Mouse (Mus musculus) neural tube, embryonic 11.5 days (tissue): ENCODE data around the gene Mtcp1. TPM values are rescaled to one million over a fixed set of nuclear protein-coding genes. Genes with fewer than 3 reads are reported as not detected.

Experiments used
- ATAC-seq: fragments of 200-750 bp; cut with Nextera tagmentation; 2 replicates; pipeline ENCODE4 v1.8.0; 2017; ENCODE audit warnings: moderate number of reproducible peaks, mild to moderate bottlenecking, moderate TSS enrichment, moderate library complexity; ENCODE audit not compliant: insufficient read depth, low FRiP score, low TSS enrichment
- DNase-seq: peaks from one replicate; pipeline ENCODE4 v3.0.0-alpha.2; 2015; ENCODE audit warnings: low spot score
- H3K27ac ChIP-seq: fragments of 300-500 bp; sonication (generic); 2 replicates; pipeline ENCODE4 v1.5.1; 2014; ENCODE audit warnings: low read depth, mild to moderate bottlenecking, low read length
- H3K27me3 ChIP-seq: fragments of 300-500 bp; sonication (generic); 2 replicates; pipeline ENCODE4 v1.6.1; 2014; ENCODE audit warnings: mild to moderate bottlenecking, low read length, mixed read lengths; ENCODE audit not compliant: control insufficient read depth, insufficient read depth
- H3K36me3 ChIP-seq: fragments of 300-500 bp; sonication (generic); 2 replicates; pipeline ENCODE4 v1.6.1; 2014; ENCODE audit warnings: mild to moderate bottlenecking, low read length, moderate library complexity, mixed read lengths; ENCODE audit not compliant: control insufficient read depth, insufficient read depth
- H3K4me1 ChIP-seq: fragments of 300-500 bp; sonication (generic); 2 replicates; pipeline ENCODE4 v1.6.1; 2014; ENCODE audit warnings: low read length, mixed read lengths; ENCODE audit not compliant: control insufficient read depth, insufficient read depth
- H3K4me2 ChIP-seq: fragments of 300-500 bp; sonication (generic); 2 replicates; pipeline ENCODE4 v1.6.1; 2014; ENCODE audit warnings: low read depth, mild to moderate bottlenecking, moderate library complexity
- H3K4me3 ChIP-seq: fragments of 300-500 bp; sonication (generic); 2 replicates; pipeline ENCODE4 v1.5.1; 2014; ENCODE audit warnings: low read depth, low read length
- H3K9ac ChIP-seq: fragments of 300-500 bp; sonication (generic); 2 replicates; pipeline ENCODE4 v1.6.1; 2014; ENCODE audit warnings: mild to moderate bottlenecking, low read length
- H3K9me3 ChIP-seq: fragments of 300-500 bp; sonication (generic); 2 replicates; pipeline ENCODE4 v1.6.1; 2016; ENCODE audit warnings: low read length; ENCODE audit not compliant: control insufficient read depth
- WGBS: fragments of 180-500 bp; shearing (Covaris S2); extraction: QIAGEN DNeasy Blood & Tissue Kit; methylation state at CpG from one replicate; pipeline ENCODE4 v1.1.7; 2014; 5-methylcytosine and 5-hydroxymethylcytosine counted together
- polyA plus RNA-seq: library from polyadenylated mRNA; unstranded; fragments of >200 nt; fragmentation: Nextera tagmentation; extraction: Ambion mirVana; gene quantifications from 2 replicates; pipeline ENCODE4 v1.2.1, GENCODE M21; 2014

Mtcp1 gene
- polyA plus RNA-seq, 1 experiment from 2014 or later, result 7.0 TPM

DNA sequence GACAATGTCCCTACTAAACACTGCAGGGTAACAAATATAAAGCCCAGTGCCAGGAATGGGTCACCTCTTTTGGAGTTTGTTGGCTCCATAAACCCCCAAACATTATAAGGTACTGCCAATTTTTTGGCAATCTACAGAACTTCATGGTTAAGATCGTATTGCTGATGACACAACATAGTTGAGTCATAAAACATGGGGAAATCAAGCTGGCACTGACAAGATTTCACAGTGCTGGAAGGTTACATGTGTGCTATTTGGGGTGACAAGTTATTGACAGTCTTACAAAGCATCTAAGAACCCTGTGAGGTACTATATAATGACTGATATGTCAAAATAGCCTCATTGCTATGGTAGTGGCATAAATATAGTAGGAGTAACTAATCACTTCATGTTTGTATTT, 35.2 kb downstream of the Mtcp1 start:
- Histone ChIP-seq H3K4me2 (no peak overlapping the region), H3K4me1 (no peaks in the 10 kb centered on the region), H3K9ac (no peak overlapping the region), H3K27ac (no peak overlapping the region), H3K36me3 (no peaks in the 10 kb centered on the region), H3K9me3 (no peaks in the 10 kb centered on the region), H3K27me3 (no peaks in the 10 kb centered on the region), H3K4me3 (no peak overlapping the region)
- ATAC-seq (no peak), DNase-seq (no peak)
- 84% methylated on average over 1 of the region's 1 CpGs for WGBS

DNA sequence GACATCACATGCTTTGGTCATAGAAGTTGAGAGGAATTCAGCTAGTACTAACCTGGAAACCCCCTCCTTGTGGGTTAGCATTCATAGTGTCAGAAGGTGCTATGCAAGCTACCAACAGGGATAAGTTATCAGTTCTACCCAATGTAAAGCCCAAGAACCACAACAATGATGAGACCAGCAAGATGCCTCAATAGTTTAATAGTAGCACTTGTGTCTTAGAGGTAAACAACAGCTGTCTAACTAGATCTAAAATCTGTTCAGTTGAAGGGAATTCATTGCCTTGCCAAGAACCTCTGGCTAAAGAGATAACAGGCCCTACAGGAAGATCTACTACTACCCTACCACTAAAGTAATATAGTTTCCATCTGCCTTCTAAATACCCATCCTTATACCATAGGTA, 39.6 kb downstream of the Mtcp1 start:
- Histone ChIP-seq H3K4me1 (no peaks in the 10 kb centered on the region), H3K27me3 (no peaks in the 10 kb centered on the region), H3K4me2 (no peak overlapping the region), H3K27ac (no peak overlapping the region), H3K9me3 (no peaks in the 10 kb centered on the region), H3K36me3 (no peaks in the 10 kb centered on the region), H3K4me3 (no peak overlapping the region), H3K9ac (no peak overlapping the region)
- DNase-seq (no peak), ATAC-seq (no peak)

DNA sequence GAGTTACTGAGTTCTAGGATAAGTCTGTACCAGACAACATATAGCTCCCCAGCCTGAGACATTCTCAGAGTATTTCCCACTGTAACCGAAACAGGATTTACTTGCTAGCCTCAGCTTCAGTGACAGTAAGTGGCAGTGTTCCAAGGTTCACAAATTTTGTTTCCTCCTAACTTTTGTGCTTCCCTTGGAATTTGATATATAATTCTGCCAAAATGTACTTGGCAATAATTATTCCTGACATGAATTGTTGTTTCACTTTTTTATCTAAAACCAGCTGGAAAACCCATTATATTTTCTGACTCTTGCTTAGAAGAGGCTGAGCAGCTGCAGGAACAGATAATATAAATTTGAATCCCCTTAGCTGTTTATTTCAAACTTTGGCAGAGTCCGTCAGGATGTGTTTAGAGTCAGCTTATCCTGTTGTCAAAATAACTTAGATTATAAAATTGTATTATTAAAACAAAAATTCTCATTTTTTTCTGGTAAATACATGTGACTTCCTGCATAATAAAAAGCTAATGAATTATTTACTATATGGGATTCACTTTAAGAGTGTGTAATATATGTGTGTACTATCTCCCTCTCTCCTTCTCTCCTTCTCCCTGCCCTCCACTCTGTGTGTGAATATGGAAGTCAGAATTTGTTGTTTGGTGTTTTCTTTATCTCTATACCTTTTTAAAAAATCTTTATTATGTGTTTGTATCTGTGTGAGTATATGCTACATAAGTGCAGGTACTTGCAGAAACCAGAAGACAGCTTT, 43.5 kb downstream of the Mtcp1 start:
- no peak overlapping the region for H3K4me2 ChIP-seq
- H3K9me3 ChIP-seq, result no peaks in the 10 kb centered on the region
- DNase-seq, result no peak
- no peak overlapping the region for H3K9ac ChIP-seq
- no peak for ATAC-seq
- H3K36me3 ChIP-seq, result no peaks in the 10 kb centered on the region
- H3K4me1 ChIP-seq, result no peaks in the 10 kb centered on the region
- H3K4me3 ChIP-seq, result no peak overlapping the region
- 83% methylated on average over 2 of the region's 2 CpGs for WGBS
- no peak overlapping the region for H3K27ac ChIP-seq
- H3K27me3 ChIP-seq, result no peaks in the 10 kb centered on the region

DNA sequence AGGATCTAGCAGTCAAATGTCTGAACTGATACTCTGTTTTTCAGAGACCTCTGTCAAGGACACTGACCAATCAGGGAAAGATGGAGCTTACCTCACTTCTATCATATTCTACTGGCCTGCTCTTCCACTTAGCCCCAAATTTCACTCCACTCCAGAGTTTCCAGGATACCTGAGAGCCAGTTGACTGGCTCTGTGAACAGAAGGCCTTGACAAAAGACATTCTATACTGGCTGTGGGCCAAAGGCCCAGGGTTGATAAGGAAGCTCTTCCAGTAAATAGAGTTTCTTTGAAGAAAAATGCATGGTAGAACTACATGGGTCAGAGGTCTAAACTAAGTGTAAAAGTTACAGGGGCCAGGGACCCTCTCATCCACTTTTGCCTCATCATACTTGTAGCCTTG, 46.2 kb downstream of the Mtcp1 start:
- ATAC-seq (no peak), DNase-seq (no peak)
- no peak overlapping the region for H3K27ac ChIP-seq
- no peak overlapping the region for H3K4me3 ChIP-seq
- H3K9ac ChIP-seq, result no peak overlapping the region
- H3K9me3 ChIP-seq, result no peaks in the 10 kb centered on the region
- no peaks in the 10 kb centered on the region for H3K36me3 ChIP-seq
- H3K27me3 ChIP-seq, result no peaks in the 10 kb centered on the region
- H3K4me1 ChIP-seq, result no peaks in the 10 kb centered on the region
- no peak overlapping the region for H3K4me2 ChIP-seq

Other genes starting within 250 kb of the Mtcp1 start
- 39.4 and 40.1 TPM in 2 replicates for gene Fundc2, start 34.2 kb downstream of the Mtcp1 start, polyA plus RNA-seq
- 0.80 and 1.2 TPM in 2 replicates for gene F8, start 34.0 kb downstream of the Mtcp1 start, polyA plus RNA-seq
- 17.3 and 21.3 TPM in 2 replicates for gene Cmc4, start within 50 bp of the Mtcp1 start, polyA plus RNA-seq
- 62.6 and 71.7 TPM in 2 replicates for gene Brcc3, start within 50 bp of the Mtcp1 start, polyA plus RNA-seq
- gene Vbp1, start 97.7 kb upstream of the Mtcp1 start, polyA plus RNA-seq, result 258 and 276 TPM in 2 replicates
- gene Rab39b, start 161.6 kb upstream of the Mtcp1 start, polyA plus RNA-seq, result 12.6 and 15.3 TPM in 2 replicates